Mouse (Mus musculus) CH12.LX (cell line): ENCODE results near the gene Tssk2. TPM values are rescaled to one million over a fixed set of nuclear protein-coding genes. Genes with fewer than 3 reads are reported as not detected.

Experiments used
- DNase-seq: peaks from one replicate; pipeline ENCODE4 v3.0.0-alpha.2; 2013; ENCODE audit errors: extremely low read depth
- H3K27ac ChIP-seq: 2 replicates; pipeline ENCODE4 v1.5.1; 2012; ENCODE audit warnings: low read depth, mild to moderate bottlenecking, control low read depth, moderate library complexity; ENCODE audit not compliant: insufficient read depth
- H3K27me3 ChIP-seq: replicated peaks from 2 replicates; pipeline ENCODE3; 2012; ENCODE audit warnings: inconsistent platforms
- H3K36me3 ChIP-seq, 2 experiments: replicated peaks in 1 of 2; 2 replicates each; pipeline versions ENCODE3 to v1.6.1; 2012; ENCODE audit warnings: inconsistent platforms in 1 of 2, low read length in 1 of 2, mild to moderate bottlenecking in 1 of 2, mixed read lengths in 1 of 2, moderate library complexity in 1 of 2; ENCODE audit not compliant: control insufficient read depth in 1 of 2, insufficient read depth in 1 of 2
- H3K4me1 ChIP-seq, 2 experiments: 2 replicates each; pipeline ENCODE4 v1.6.1; 2012; ENCODE audit warnings: inconsistent platforms in 1 of 2, moderate library complexity in 1 of 2; ENCODE audit not compliant: insufficient read depth in 2 of 2, control insufficient read depth in 1 of 2
- H3K4me2 ChIP-seq: 2 replicates; pipeline ENCODE4 v1.6.1; 2012; ENCODE audit warnings: low read depth, mild to moderate bottlenecking, control low read depth; ENCODE audit not compliant: poor library complexity, insufficient read depth, severe bottlenecking
- H3K4me3 ChIP-seq, 3 experiments: fragments of 150-350 bp in 1 of 3; sonication (generic) in 1 of 3; replicated peaks in 1 of 3; 2 replicates each; pipeline versions ENCODE3 to v1.5.1; 2011 to 2012; ENCODE audit warnings: low read depth in 2 of 3, low read length in 2 of 3, mild to moderate bottlenecking in 2 of 3, moderate library complexity in 2 of 3, control low read depth in 1 of 3, improper control_type of control experiment in 1 of 3, inconsistent platforms in 1 of 3, mixed read lengths in 1 of 3; ENCODE audit not compliant: poor library complexity in 1 of 3
- H3K79me2 ChIP-seq: replicated peaks from 2 replicates; pipeline ENCODE4 v1.6.1; 2012; ENCODE audit warnings: mild to moderate bottlenecking, moderate library complexity; ENCODE audit not compliant: control insufficient read depth, poor library complexity, insufficient read depth, severe bottlenecking; ENCODE audit errors: extremely low read depth
- H3K9ac ChIP-seq: 2 replicates; pipeline ENCODE4 v1.6.1; 2012; ENCODE audit warnings: low read depth, mild to moderate bottlenecking, control low read depth, moderate library complexity; ENCODE audit not compliant: insufficient read depth
- H3K9me3 ChIP-seq: replicated peaks from 2 replicates; pipeline ENCODE3; 2012; ENCODE audit warnings: low read length, inconsistent platforms, mixed read lengths
- BHLHE40 ChIP-seq: IDR thresholded peaks from 2 replicates; pipeline ENCODE4 v1.6.1; 2011; ENCODE audit warnings: mild to moderate bottlenecking, low read depth, low read length, improper control_type of control experiment
- CHD1 ChIP-seq: IDR thresholded peaks from 2 replicates; pipeline ENCODE4 v1.6.1; 2012; ENCODE audit warnings: low read depth, low read length, improper control_type of control experiment, inconsistent platforms
- CHD2 ChIP-seq: IDR thresholded peaks from 2 replicates; pipeline ENCODE4 v1.6.1; 2011; ENCODE audit warnings: low read length, improper control_type of control experiment
- CTCF ChIP-seq, 2 experiments: IDR thresholded peaks in 1 of 2; conservative IDR thresholded peaks in 1 of 2; 2 replicates each; pipeline ENCODE4 v1.5.1; 2011 to 2012; ENCODE audit warnings: low read depth in 2 of 2, low read length in 2 of 2, improper control_type of control experiment in 1 of 2, inconsistent platforms in 1 of 2, mild to moderate bottlenecking in 1 of 2, moderate library complexity in 1 of 2
- ELF1 ChIP-seq: IDR thresholded peaks from 2 replicates; pipeline ENCODE4 v1.6.1; 2014; ENCODE audit warnings: low read depth, mild to moderate bottlenecking, inconsistent platforms, low read length, improper control_type of control experiment
- EP300 ChIP-seq: IDR thresholded peaks from 2 replicates; pipeline ENCODE4 v1.6.1; 2011; ENCODE audit warnings: low read length, improper control_type of control experiment
- ETS1 ChIP-seq: conservative IDR thresholded peaks from 2 replicates; pipeline ENCODE4 v1.6.1; 2012; ENCODE audit warnings: low read depth, mild to moderate bottlenecking, inconsistent platforms, low read length, improper control_type of control experiment, moderate library complexity
- GABPA ChIP-seq: IDR thresholded peaks from 2 replicates; pipeline ENCODE4 v1.6.1; 2012; ENCODE audit warnings: low read depth, low read length, improper control_type of control experiment, inconsistent platforms; ENCODE audit not compliant: insufficient replicate concordance
- HCFC1 ChIP-seq: IDR thresholded peaks from 2 replicates; pipeline ENCODE4 v1.6.1; 2012; ENCODE audit warnings: low read depth, mild to moderate bottlenecking, inconsistent platforms, low read length, improper control_type of control experiment
- JUND ChIP-seq: conservative IDR thresholded peaks from 2 replicates; pipeline ENCODE4 v1.6.1; 2011; ENCODE audit warnings: low read depth, low read length, improper control_type of control experiment
- KAT2A ChIP-seq: IDR thresholded peaks from 2 replicates; pipeline ENCODE4 v1.6.1; 2012; ENCODE audit warnings: low read length, improper control_type of control experiment, inconsistent platforms; ENCODE audit not compliant: insufficient replicate concordance
- MAFK ChIP-seq: IDR thresholded peaks from 2 replicates; pipeline ENCODE4 v1.6.1; 2011; ENCODE audit warnings: low read length, improper control_type of control experiment; ENCODE audit not compliant: insufficient replicate concordance
- MAX ChIP-seq: IDR thresholded peaks from 2 replicates; pipeline ENCODE4 v1.6.1; 2011; ENCODE audit warnings: low read length, improper control_type of control experiment
- MEF2A ChIP-seq: IDR thresholded peaks from 2 replicates; pipeline ENCODE4 v1.6.1; 2014; ENCODE audit warnings: low read depth, mild to moderate bottlenecking, inconsistent platforms, low read length, improper control_type of control experiment, borderline replicate concordance
- MXI1 ChIP-seq: IDR thresholded peaks from 2 replicates; pipeline ENCODE4 v1.6.1; 2011; ENCODE audit warnings: mild to moderate bottlenecking, low read depth, low read length, improper control_type of control experiment
- NELFE ChIP-seq: IDR thresholded peaks from 2 replicates; pipeline ENCODE4 v1.6.1; 2011; ENCODE audit warnings: low read depth, low read length, improper control_type of control experiment
- PAX5 ChIP-seq: IDR thresholded peaks from 2 replicates; pipeline ENCODE4 v1.6.1; 2012; ENCODE audit warnings: low read length, inconsistent platforms, mixed read lengths
- POLR2A ChIP-seq: IDR thresholded peaks from 2 replicates; pipeline ENCODE4 v1.6.1; 2011; ENCODE audit warnings: low read depth, mild to moderate bottlenecking, improper control_type of control experiment, low read length
- RAD21 ChIP-seq: IDR thresholded peaks from 2 replicates; pipeline ENCODE4 v1.6.1; 2011; ENCODE audit warnings: low read depth, mild to moderate bottlenecking, low read length, improper control_type of control experiment, moderate library complexity
- RCOR1 ChIP-seq: conservative IDR thresholded peaks from 2 replicates; pipeline ENCODE4 v1.6.1; 2012; ENCODE audit warnings: low read depth, mild to moderate bottlenecking, inconsistent platforms, low read length, improper control_type of control experiment
- SIN3A ChIP-seq: IDR thresholded peaks from 2 replicates; pipeline ENCODE4 v1.6.1; 2012; ENCODE audit warnings: low read length, improper control_type of control experiment, inconsistent platforms
- TBP ChIP-seq: conservative IDR thresholded peaks from 2 replicates; pipeline ENCODE4 v1.6.1; 2011; ENCODE audit warnings: low read depth, low read length, improper control_type of control experiment
- TCF12 ChIP-seq: IDR thresholded peaks from 2 replicates; pipeline ENCODE4 v1.6.1; 2014; ENCODE audit warnings: low read depth, mild to moderate bottlenecking, inconsistent platforms, low read length, improper control_type of control experiment
- USF1 ChIP-seq: IDR thresholded peaks from 2 replicates; pipeline ENCODE4 v1.6.1; 2014; ENCODE audit warnings: low read depth, mild to moderate bottlenecking, inconsistent platforms, low read length, improper control_type of control experiment
- USF2 ChIP-seq: conservative IDR thresholded peaks from 2 replicates; pipeline ENCODE4 v1.6.1; 2011; ENCODE audit warnings: low read depth, low read length, improper control_type of control experiment
- ZC3H11A ChIP-seq: IDR thresholded peaks from 2 replicates; pipeline ENCODE4 v1.6.1; 2012; ENCODE audit warnings: low read depth, mild to moderate bottlenecking, inconsistent platforms, low read length, improper control_type of control experiment
- ZMIZ1 ChIP-seq: IDR thresholded peaks from 2 replicates; pipeline ENCODE4 v1.6.1; 2012; ENCODE audit warnings: low read depth, mild to moderate bottlenecking, inconsistent platforms, low read length, improper control_type of control experiment
- ZNF384 ChIP-seq: IDR thresholded peaks from 2 replicates; pipeline ENCODE4 v1.6.1; 2012; ENCODE audit warnings: low read depth, low read length, improper control_type of control experiment, inconsistent platforms
- dilution Hi-C: fragments of 300-500 bp; cut with MboI; formaldehyde crosslinking; loops from 2 replicates; pipeline ENCODE4 v1.14.3; 2020; ENCODE audit warnings: low sequenced_read_pairs; ENCODE audit not compliant: extremely low pct_unique_long_range_greater_than_20kb, extremely low pct_ligation_motif_present
- in situ Hi-C: fragments of 300-500 bp; cut with MboI; formaldehyde crosslinking; loops from 3 replicates; pipeline ENCODE4 v1.14.3; 2019; ENCODE audit warnings: low sequenced_read_pairs, low pct_ligation_motif_present, low pct_unique_long_range_greater_than_20kb, mixed read lengths
- polyA plus RNA-seq: library from polyadenylated mRNA; unstranded; fragments of >175 nt; gene quantifications from 2 replicates; pipeline ENCODE4 v1.2.1, GENCODE M21; 2012; ENCODE audit warnings: low read depth; ENCODE audit not compliant: insufficient read length
- total RNA-seq, 2 experiments: library from RNA; depleted of rRNA; stranded (reverse); fragments of 300-350 nt in 1 of 2; fragments of >200 nt in 1 of 2; gene quantifications; 2 replicates each; pipeline ENCODE4 v1.2.3; 2012 to 2014

Gene Tssk2
- total and polyA plus RNA-seq, 3 experiments = 0.21 TPM; not detected in 2

DNA sequence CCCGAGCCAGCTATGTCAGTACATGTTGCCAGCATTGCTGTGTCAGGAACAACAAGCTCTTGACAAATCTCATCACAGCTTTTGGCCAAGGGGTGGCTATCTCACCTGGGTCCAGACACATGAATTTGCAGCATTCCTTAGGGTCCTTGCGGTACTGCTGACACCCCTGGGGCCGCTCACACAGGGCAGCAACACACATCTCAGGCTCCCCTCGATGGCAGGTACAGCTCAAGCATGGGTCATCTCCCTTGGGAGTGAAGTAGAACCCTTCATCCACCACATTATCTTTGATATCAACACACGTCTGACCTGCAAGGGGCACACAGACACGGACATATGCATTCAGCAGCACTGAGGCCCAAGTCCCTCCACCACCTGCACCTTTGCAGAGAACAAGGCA lies 49.0 kb upstream of the Tssk2 start:
- Histone ChIP-seq H3K9me3 (no peaks in the 10 kb centered on the region), H3K9ac (no peak overlapping the region), H3K27ac (no peak overlapping the region), H3K79me2 (no peaks in the 10 kb centered on the region), H3K4me3 (no peak overlapping the region), H3K27me3 (no peaks in the 10 kb centered on the region), H3K4me1 (peaks cover 0 to 6% of the 10 kb centered on the region in 2 experiments; a peak in 2 of 4 replicates)
- DNase-seq = no peak
- dilution Hi-C loops = no loop called here
- TF ChIP-seq BHLHE40 (no peak), CHD1 (no peak), KAT2A (no peak), MAX (no peak), TBP (no peak), ELF1 (no peak), NELFE (no peak), PAX5 (no peak), CHD2 (no peak), SIN3A (no peak), MXI1 (no peak), USF2 (no peak), CTCF (conservative IDR thresholded peaks at IDR 0.05 in 1 of 2, IDR thresholded peaks at IDR 0.05 in 1 of 2; ENCODE audit: low read depth in 2 of 2, low read length in 2 of 2) (no peak), GABPA (no peak), RAD21 (no peak), MAFK (no peak)
- TF ChIP-seq, all 38 proteins: peak for 0
- in situ Hi-C loops = no loop called here
- Histone ChIP-seq H3K4me2 (no peak overlapping the region), H3K36me3 (peaks cover 69 to 95% of the 10 kb centered on the region in 2 experiments)

DNA sequence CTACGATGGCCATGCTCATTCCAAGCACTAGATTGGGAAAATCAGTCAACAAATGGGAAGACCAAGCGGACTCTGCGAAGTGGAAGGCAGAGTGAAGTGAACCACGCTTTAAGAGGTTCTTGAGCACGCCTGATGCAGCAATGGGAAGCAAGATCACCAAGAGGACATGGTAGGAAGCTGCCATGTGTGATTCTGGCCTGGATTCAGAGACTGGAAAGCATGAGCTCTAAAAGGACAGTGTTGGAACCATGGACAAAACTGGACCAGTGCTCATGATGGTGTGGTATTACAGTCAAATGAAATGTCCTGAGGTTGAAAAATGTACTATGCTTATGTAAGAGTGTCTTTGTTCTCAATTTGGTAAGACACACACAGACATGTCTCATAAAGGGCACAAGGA lies 47.1 kb upstream of the Tssk2 start:
- Histone ChIP-seq H3K27ac (no peak overlapping the region), H3K9ac (no peak overlapping the region), H3K4me2 (no peak overlapping the region), H3K9me3 (no peaks in the 10 kb centered on the region), H3K79me2 (no peaks in the 10 kb centered on the region), H3K36me3 (peaks cover 59 to 91% of the 10 kb centered on the region in 2 experiments), H3K4me3 (no peak overlapping the region), H3K27me3 (no peaks in the 10 kb centered on the region), H3K4me1 (no peaks in the 10 kb centered on the region; a peak in 1 of 4 replicates)
- in situ Hi-C loops (no loop called here), dilution Hi-C loops (no loop called here)
- TF ChIP-seq HCFC1 (no peak), JUND (no peak), USF2 (no peak), ETS1 (no peak), TCF12 (no peak), TBP (no peak), USF1 (no peak), ZMIZ1 (no peak), EP300 (no peak), CHD1 (no peak), KAT2A (no peak), POLR2A (no peak), ZNF384 (no peak), RCOR1 (no peak), PAX5 (no peak), MEF2A (no peak), ZC3H11A (no peak)
- DNase-seq = no peak
